Mouse (Mus musculus) liver, embryonic 14.5 days (tissue): ENCODE data around the gene Kifc3. TPM values are rescaled to one million over a fixed set of nuclear protein-coding genes. Genes with fewer than 3 reads are reported as not detected.

Source experiments
- ATAC-seq: fragments of 200-750 bp; cut with Nextera tagmentation; 2 replicates; pipeline ENCODE4 v1.8.0; 2017; ENCODE audit warnings: moderate number of reproducible peaks, mild to moderate bottlenecking, moderate library complexity; ENCODE audit not compliant: insufficient read depth
- DNase-seq, 3 experiments: peaks; one replicate each; pipeline ENCODE4 v3.0.0-alpha.2; 2012 to 2013; ENCODE audit warnings: low read depth in 3 of 3, low spot score in 3 of 3
- H3K27ac ChIP-seq: fragments of 300-500 bp; sonication (generic); 2 replicates; pipeline ENCODE4 v1.5.1; 2014; ENCODE audit warnings: moderate library complexity, mild to moderate bottlenecking, control low read depth, inconsistent platforms
- H3K27me3 ChIP-seq: fragments of 300-500 bp; sonication (generic); 2 replicates; pipeline ENCODE4 v1.6.1; 2014; ENCODE audit warnings: mild to moderate bottlenecking, low read length, moderate library complexity; ENCODE audit not compliant: control insufficient read depth, insufficient read depth
- H3K36me3 ChIP-seq: fragments of 300-500 bp; sonication (generic); replicated peaks from 2 replicates; pipeline ENCODE4 v1.6.1; 2014; ENCODE audit warnings: low read depth; ENCODE audit not compliant: control insufficient read depth, insufficient read depth
- H3K4me1 ChIP-seq, 2 experiments: fragments of 200-500 bp in 1 of 2; fragments of 300-500 bp in 1 of 2; sonication (generic) in 1 of 2; replicated peaks; 2 replicates each; pipeline ENCODE4 v1.6.1; 2012 to 2014; ENCODE audit warnings: antibody characterized with exemption in 1 of 2, inconsistent platforms in 1 of 2, low read length in 1 of 2; ENCODE audit not compliant: control insufficient read depth in 2 of 2, insufficient read depth in 2 of 2
- H3K4me2 ChIP-seq: fragments of 300-500 bp; sonication (generic); 2 replicates; pipeline ENCODE4 v1.6.1; 2014; ENCODE audit warnings: low read depth, mild to moderate bottlenecking, control low read depth, moderate library complexity
- H3K4me3 ChIP-seq, 2 experiments: fragments of 200-500 bp in 1 of 2; fragments of 300-500 bp in 1 of 2; sonication (generic) in 1 of 2; 2 replicates each; pipeline ENCODE4 v1.5.1; 2012 to 2014; ENCODE audit warnings: low read depth in 2 of 2, low read length in 2 of 2, mild to moderate bottlenecking in 2 of 2, control low read depth in 1 of 2, inconsistent platforms in 1 of 2, moderate library complexity in 1 of 2; ENCODE audit not compliant: insufficient read depth in 1 of 2
- H3K9ac ChIP-seq: fragments of 300-500 bp; sonication (generic); replicated peaks from 2 replicates; pipeline ENCODE4 v1.6.1; 2014; ENCODE audit warnings: mild to moderate bottlenecking, control low read depth, moderate library complexity
- H3K9me3 ChIP-seq: fragments of 300-500 bp; sonication (generic); 2 replicates; pipeline ENCODE4 v1.6.1; 2016; ENCODE audit warnings: low read length, mixed read lengths; ENCODE audit not compliant: control insufficient read depth
- CTCF ChIP-seq: IDR thresholded peaks from 2 replicates; pipeline ENCODE4 v1.5.1; 2016; ENCODE audit warnings: antibody characterized with exemption, low read depth, control low read depth
- EP300 ChIP-seq: IDR thresholded peaks from 2 replicates; pipeline ENCODE4 v1.6.1; 2016; ENCODE audit warnings: antibody characterized with exemption, low read depth
- WGBS: fragments of 180-500 bp; shearing (Covaris S2); extraction: QIAGEN DNeasy Blood & Tissue Kit; methylation state at CpG from one replicate; pipeline ENCODE4 v1.1.7; 2014; ENCODE audit not compliant: insufficient replicate concordance; 5-methylcytosine and 5-hydroxymethylcytosine counted together
- polyA plus RNA-seq, 2 experiments: library from polyadenylated mRNA; depleted of rRNA in 1 of 2; stranded (reverse) in 1 of 2; unstranded in 1 of 2; fragments of >200 nt; fragmentation: Nextera tagmentation in 1 of 2; extraction: Ambion mirVana in 1 of 2; gene quantifications; 2 replicates each; pipeline versions ENCODE4 v1.2.1 to v1.2.3; 2012 to 2014

The Kifc3 gene
- polyA plus RNA-seq, 2 experiments: 2.5 to 4.0 TPM

- H3K9me3 ChIP-seq: no peaks in the 10 kb centered on the region
- H3K4me3 ChIP-seq: no peak overlapping the region
- ATAC-seq (no peak), DNase-seq (no peak)
- no peak overlapping the region for H3K9ac ChIP-seq
- peaks cover 11% of the 10 kb centered on the region for H3K27me3 ChIP-seq
- H3K4me2 ChIP-seq: no peak overlapping the region
- TF ChIP-seq EP300: no peak
- no peak for TF ChIP-seq CTCF
- peaks cover 0 to 8% of the 10 kb centered on the region in 2 experiments; a peak in 1 of 4 replicates for H3K4me1 ChIP-seq
- no peaks in the 10 kb centered on the region for H3K36me3 ChIP-seq
- 40% methylated on average over 3 of the region's 3 CpGs for WGBS
- no peak overlapping the region for H3K27ac ChIP-seq
Measured at GRCm38 (mm10) chr8:95136218-95136617, 66.4 kb downstream of the Kifc3 start.

DNA sequence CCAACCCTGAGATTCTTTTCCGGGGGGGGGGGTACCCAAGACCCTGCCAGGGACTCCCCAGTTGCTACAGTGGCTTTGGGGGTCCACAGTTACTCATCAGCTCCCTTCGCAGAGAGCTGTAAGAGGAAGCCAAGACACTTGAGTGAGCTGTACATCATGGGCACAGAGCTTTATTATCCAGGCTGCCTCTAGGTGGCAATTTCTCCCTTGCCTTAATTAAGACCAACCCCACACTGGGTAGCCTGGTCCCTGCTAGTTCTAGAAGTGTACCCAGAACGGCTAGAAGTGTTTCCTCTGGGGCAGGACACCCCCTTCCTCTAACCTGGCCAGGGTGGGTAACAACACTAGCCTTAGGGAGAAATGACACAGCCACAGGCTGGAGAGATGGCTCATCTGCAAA lies 67.4 kb downstream of the Kifc3 start:
- Histone ChIP-seq H3K36me3 (no peaks in the 10 kb centered on the region), H3K4me1 (peaks cover 0 to 5% of the 10 kb centered on the region in 2 experiments; a peak in 1 of 4 replicates), H3K27me3 (peaks cover 11% of the 10 kb centered on the region), H3K9me3 (no peaks in the 10 kb centered on the region), H3K4me3 (no peak overlapping the region), H3K4me2 (no peak overlapping the region), H3K9ac (no peak overlapping the region), H3K27ac (no peak overlapping the region)
- no peak for ATAC-seq
- DNase-seq: no peak
- 28% methylated on average over 3 of the region's 3 CpGs for WGBS
- no peak for TF ChIP-seq EP300
- peak; percentile 18; the same call in 1 of the 2 replicates for TF ChIP-seq CTCF

- 56% methylated on average over 2 of the region's 2 CpGs for WGBS
- Histone ChIP-seq H3K4me1 (peaks cover 0 to 3% of the 10 kb centered on the region in 2 experiments; a peak in 1 of 4 replicates), H3K27ac (no peak overlapping the region), H3K4me2 (no peak overlapping the region), H3K9me3 (no peaks in the 10 kb centered on the region), H3K36me3 (no peaks in the 10 kb centered on the region), H3K4me3 (no peak overlapping the region), H3K9ac (no peak overlapping the region), H3K27me3 (peaks cover 11% of the 10 kb centered on the region)
- no peak for DNase-seq
- no peak for ATAC-seq
- TF ChIP-seq EP300: no peak
- no peak for TF ChIP-seq CTCF
Measured at GRCm38 (mm10) chr8:95134186-95134585, 68.4 kb downstream of the Kifc3 start.

DNA sequence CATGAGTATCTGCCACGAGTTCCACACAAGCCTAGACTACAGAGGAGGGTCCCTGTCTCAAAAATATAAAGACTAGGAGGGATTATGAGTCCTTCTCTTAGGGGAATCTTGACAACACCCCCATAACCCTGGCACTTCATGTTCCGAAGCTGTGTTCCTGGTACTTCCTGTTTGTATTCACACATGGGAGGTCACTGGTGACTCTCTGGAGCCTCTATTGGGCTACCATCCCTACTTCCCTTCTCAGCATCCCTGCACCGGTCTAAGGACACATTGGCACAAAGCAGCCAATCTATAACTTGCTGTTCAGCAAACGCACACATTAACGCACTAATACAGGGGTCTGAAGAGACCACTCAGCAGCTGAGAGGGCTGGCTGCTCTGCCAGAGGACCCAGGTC lies 70.6 kb downstream of the Kifc3 start:
- peaks cover 0 to 2% of the 10 kb centered on the region in 2 experiments; a peak in 1 of 4 replicates for H3K4me1 ChIP-seq
- H3K9me3 ChIP-seq: no peaks in the 10 kb centered on the region
- no peak for DNase-seq
- ATAC-seq: no peak
- 54% methylated on average over 5 of the region's 5 CpGs for WGBS
- H3K36me3 ChIP-seq: no peaks in the 10 kb centered on the region
- no peak overlapping the region for H3K4me3 ChIP-seq
- H3K9ac ChIP-seq: no peak overlapping the region
- no peak for TF ChIP-seq CTCF
- no peak for TF ChIP-seq EP300
- no peaks in the 10 kb centered on the region for H3K27me3 ChIP-seq
- no peak overlapping the region for H3K27ac ChIP-seq
- H3K4me2 ChIP-seq: no peak overlapping the region

GRCm38 (mm10) chr8:95130966-95131537 lies 71.6 kb downstream of the Kifc3 start:
- peak; percentile 49 for ATAC-seq
- DNase-seq: peak in 2 of 3 experiments; percentile 25 to 31
- H3K27ac ChIP-seq: no peak overlapping the region
- no peak for TF ChIP-seq EP300
- TF ChIP-seq CTCF: no peak
- 59% methylated on average over 15 of the region's 15 CpGs for WGBS
- peaks cover 0 to 2% of the 10 kb centered on the region in 2 experiments; a peak in 1 of 4 replicates for H3K4me1 ChIP-seq
- H3K4me3 ChIP-seq: no peak overlapping the region
- no peak overlapping the region for H3K4me2 ChIP-seq
- no peaks in the 10 kb centered on the region for H3K27me3 ChIP-seq
- no peak overlapping the region for H3K9ac ChIP-seq
- no peaks in the 10 kb centered on the region for H3K9me3 ChIP-seq
- H3K36me3 ChIP-seq: no peaks in the 10 kb centered on the region
